Mouse (Mus musculus): ENCODE data around the gene BC024063. TPM values are rescaled to one million over a fixed set of nuclear protein-coding genes. Genes with fewer than 3 reads are reported as not detected.

Gene BC024063
- total and polyA plus RNA-seq, 2 experiments from 2014 or later: 4.2 to 4.5 TPM

DNA sequence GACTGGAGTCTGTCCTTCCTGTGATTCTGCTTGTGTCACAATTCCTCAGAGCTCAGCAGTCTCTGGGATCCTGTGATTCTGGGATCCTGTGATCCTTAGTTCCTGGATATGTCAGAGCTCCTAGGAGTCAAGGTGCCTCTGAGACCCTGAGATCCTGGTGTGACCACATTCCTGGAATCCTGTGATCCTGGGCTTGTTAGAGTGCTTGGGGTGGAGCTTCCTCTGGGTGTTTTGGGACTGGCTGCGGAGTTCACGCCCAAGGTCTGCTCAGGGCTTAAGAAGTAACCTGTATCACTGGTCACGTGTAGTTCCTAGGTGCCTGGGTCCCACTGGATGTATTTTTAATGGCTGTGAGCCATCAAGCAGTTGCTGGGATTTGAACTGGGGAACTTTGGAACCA is 34.1 kb downstream of the BC024063 start:
- 68% methylated on average over 3 of the region's 3 CpGs for WGBS
- H3K4me1 ChIP-seq (ENCODE audit: insufficient read depth, low read length): no peaks in the 10 kb centered on the region
- DNase-seq (ENCODE audit: low spot score) (no peak), ATAC-seq (ENCODE audit: low FRiP score) (no peak)
- H3K27ac ChIP-seq (ENCODE audit: low read depth, low read length): no peak overlapping the region
- H3K4me3 ChIP-seq (ENCODE audit: low read depth, low read length): no peak overlapping the region
- H3K9me3 ChIP-seq (ENCODE audit: low read length): peaks cover 32% of the 10 kb centered on the region
- no peaks in the 10 kb centered on the region for H3K27me3 ChIP-seq (ENCODE audit: insufficient read depth, low read length)
- no peak for TF ChIP-seq CTCF (IDR thresholded peaks at IDR 0.05)
- H3K36me3 ChIP-seq (ENCODE audit: insufficient read depth, low read length): no peaks in the 10 kb centered on the region
- H3K4me2 ChIP-seq (ENCODE audit: low read depth, low read length, poor library complexity, severe bottlenecking): no peak overlapping the region
- no peak overlapping the region for H3K9ac ChIP-seq (replicated peaks; ENCODE audit: low read length, poor library complexity, severe bottlenecking)

DNA sequence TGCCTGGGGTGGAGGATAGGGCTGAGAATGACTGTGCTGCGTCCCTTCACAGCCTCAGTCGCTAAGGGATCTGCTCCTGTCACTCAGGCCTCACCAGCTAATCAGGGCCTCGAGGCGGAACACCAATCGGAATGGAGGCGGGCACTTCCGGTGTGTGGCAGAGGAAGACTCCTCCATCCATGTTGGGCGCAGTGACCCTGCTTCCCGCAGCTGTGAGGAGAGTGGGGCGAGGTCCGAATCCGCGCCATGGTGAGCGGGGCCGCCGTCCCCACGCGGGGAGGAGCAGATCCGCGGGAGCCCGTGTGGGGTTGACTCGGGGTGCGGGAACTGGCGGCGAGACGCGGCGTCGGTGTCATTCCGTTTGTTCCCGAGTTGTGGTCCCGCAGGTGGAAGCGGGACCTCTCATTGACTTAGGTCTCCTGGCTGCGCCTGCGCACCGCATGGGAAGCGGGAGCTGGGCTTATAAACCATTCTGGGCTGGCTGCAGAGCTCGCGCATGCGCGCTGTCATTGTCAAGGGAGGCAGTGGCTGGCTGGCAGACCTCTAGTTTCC is 44.8 kb downstream of the BC024063 start, which contains the start of gene AU041133:
Gene AU041133 (plus strand): TSS at position 164 of the 552 bp plus-strand sequence.
- WGBS: 2% methylated on average over 40 of the region's 41 CpGs
- peak; percentile 96 for DNase-seq (ENCODE audit: low spot score)
- Histone ChIP-seq H3K36me3 (ENCODE audit: insufficient read depth, low read length) (no peaks in the 10 kb centered on the region), H3K4me2 (ENCODE audit: low read depth, low read length, poor library complexity, severe bottlenecking) (peak within 1 kb of the TSS; percentile 53), H3K9ac (replicated peaks; ENCODE audit: low read length, poor library complexity, severe bottlenecking) (peak within 1 kb of the TSS; percentile 72), H3K4me1 (ENCODE audit: insufficient read depth, low read length) (peaks cover 3% of the 10 kb centered on the region; the same call in 1 of the 2 replicates), H3K27ac (ENCODE audit: low read depth, low read length) (peak within 1 kb of the TSS; percentile 93), H3K27me3 (ENCODE audit: insufficient read depth, low read length) (no peaks in the 10 kb centered on the region), H3K4me3 (ENCODE audit: low read depth, low read length) (peak within 1 kb of the TSS; percentile 63), H3K9me3 (ENCODE audit: low read length) (peaks cover 32% of the 10 kb centered on the region; the same call in 1 of the 2 replicates)
- peak; percentile 100 for ATAC-seq (ENCODE audit: low FRiP score)
- no peak for TF ChIP-seq CTCF (IDR thresholded peaks at IDR 0.05)

DNA sequence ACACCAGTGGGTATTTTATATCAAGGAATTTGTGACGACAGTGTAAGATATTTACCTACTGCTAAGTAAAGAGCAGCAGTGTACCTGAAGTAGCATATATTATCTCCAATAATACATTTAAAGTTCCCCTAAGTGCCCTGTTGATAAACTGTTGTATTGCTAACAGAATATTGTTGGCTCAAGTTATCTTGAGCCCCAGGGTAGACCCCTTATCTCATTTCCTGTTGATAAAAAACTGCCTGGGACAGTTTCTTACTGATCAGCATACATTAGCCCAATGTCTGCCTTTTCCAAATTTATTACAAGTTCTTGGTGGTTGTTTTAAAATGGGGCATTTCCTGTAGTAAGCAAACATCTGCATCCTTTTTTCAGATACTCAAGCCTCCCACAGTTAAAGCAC is 62.1 kb downstream of the BC024063 start:
- TF ChIP-seq CTCF (IDR thresholded peaks at IDR 0.05): no peak
- Histone ChIP-seq H3K36me3 (ENCODE audit: insufficient read depth, low read length) (peaks cover 48% of the 10 kb centered on the region), H3K4me1 (ENCODE audit: insufficient read depth, low read length) (no peaks in the 10 kb centered on the region), H3K9me3 (ENCODE audit: low read length) (peaks cover 44% of the 10 kb centered on the region), H3K4me3 (ENCODE audit: low read depth, low read length) (no peak overlapping the region), H3K27me3 (ENCODE audit: insufficient read depth, low read length) (no peaks in the 10 kb centered on the region), H3K4me2 (ENCODE audit: low read depth, low read length, poor library complexity, severe bottlenecking) (no peak overlapping the region), H3K27ac (ENCODE audit: low read depth, low read length) (no peak overlapping the region), H3K9ac (replicated peaks; ENCODE audit: low read length, poor library complexity, severe bottlenecking) (no peak overlapping the region)
- 96% methylated on average over 1 of the region's 1 CpGs for WGBS
- ATAC-seq (ENCODE audit: low FRiP score) (no peak), DNase-seq (ENCODE audit: low spot score) (no peak)

DNA sequence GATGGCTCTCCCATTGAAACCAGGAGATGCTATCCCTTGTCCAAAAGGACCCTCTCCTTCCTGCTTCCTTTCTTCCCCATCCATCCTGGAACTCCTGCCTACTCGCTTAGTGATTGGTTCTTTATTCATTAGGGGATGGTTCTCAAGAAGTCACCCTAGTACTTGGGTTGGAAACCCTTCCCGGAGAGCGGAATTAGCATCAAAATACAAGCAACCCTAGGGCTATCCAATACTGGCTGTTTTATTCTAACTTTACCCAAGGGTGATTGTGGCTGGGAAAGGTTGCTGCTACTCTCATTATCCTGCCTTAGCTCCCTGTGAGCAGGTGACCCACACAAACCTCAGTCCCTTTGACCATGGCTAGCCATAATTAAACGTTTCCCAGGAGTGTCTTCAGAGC is 64.4 kb downstream of the BC024063 start:
- peaks cover 62% of the 10 kb centered on the region for H3K36me3 ChIP-seq (ENCODE audit: insufficient read depth, low read length)
- H3K9me3 ChIP-seq (ENCODE audit: low read length): peaks cover 57% of the 10 kb centered on the region
- H3K4me2 ChIP-seq (ENCODE audit: low read depth, low read length, poor library complexity, severe bottlenecking): no peak overlapping the region
- no peak overlapping the region for H3K27ac ChIP-seq (ENCODE audit: low read depth, low read length)
- no peak for TF ChIP-seq CTCF (IDR thresholded peaks at IDR 0.05)
- WGBS: 83% methylated on average over 4 of the region's 4 CpGs
- no peaks in the 10 kb centered on the region for H3K27me3 ChIP-seq (ENCODE audit: insufficient read depth, low read length)
- DNase-seq (ENCODE audit: low spot score) (no peak), ATAC-seq (ENCODE audit: low FRiP score) (no peak)
- H3K4me1 ChIP-seq (ENCODE audit: insufficient read depth, low read length): no peaks in the 10 kb centered on the region
- H3K9ac ChIP-seq (replicated peaks; ENCODE audit: low read length, poor library complexity, severe bottlenecking): no peak overlapping the region
- H3K4me3 ChIP-seq (ENCODE audit: low read depth, low read length): no peak overlapping the region

Other genes starting within 250 kb of the BC024063 start
- 3.2 and 7.5 TPM in 2 replicates for gene Gm32687, start 219.4 kb upstream of the BC024063 start, total RNA-seq (2014; rRNA removed)
- 5.8 and 6.8 TPM in 2 replicates for gene Gm32687, start 219.4 kb upstream of the BC024063 start, polyA plus RNA-seq (2015; fragmentation: Nextera tagmentation; extraction: Ambion mirVana)
- 4.9 and 6.6 TPM in 2 replicates for gene Zfp781, start 152.9 kb upstream of the BC024063 start, total RNA-seq (2014; rRNA removed)
- gene Zfp781, start 152.9 kb upstream of the BC024063 start, polyA plus RNA-seq (2015; fragmentation: Nextera tagmentation; extraction: Ambion mirVana): 3.4 and 4.3 TPM in 2 replicates
- gene Zfp873, start 35.2 kb upstream of the BC024063 start, total RNA-seq (2014; rRNA removed): 8.3 and 11.2 TPM in 2 replicates
- 7.5 and 8.2 TPM in 2 replicates for gene Zfp873, start 35.2 kb upstream of the BC024063 start, polyA plus RNA-seq (2015; fragmentation: Nextera tagmentation; extraction: Ambion mirVana)
- 6.5 and 10.8 TPM in 2 replicates for gene AU041133, start 44.7 kb downstream of the BC024063 start, total RNA-seq (2014; rRNA removed)
- gene AU041133, start 44.7 kb downstream of the BC024063 start, polyA plus RNA-seq (2015; fragmentation: Nextera tagmentation; extraction: Ambion mirVana): 6.6 and 8.1 TPM in 2 replicates
- 19.9 and 24.8 TPM in 2 replicates for gene Zfp938, start 157.9 kb downstream of the BC024063 start, total RNA-seq (2014; rRNA removed)
- 32.0 and 35.6 TPM in 2 replicates for gene Zfp938, start 157.9 kb downstream of the BC024063 start, polyA plus RNA-seq (2015; fragmentation: Nextera tagmentation; extraction: Ambion mirVana)
- gene 4932415D10Rik, start 233.2 kb downstream of the BC024063 start, total RNA-seq (2014; rRNA removed): under 0.01 TPM in 1 of 2 replicates, not detected in the other
- not detected in 2 replicates for gene 4932415D10Rik, start 233.2 kb downstream of the BC024063 start, polyA plus RNA-seq (2015; fragmentation: Nextera tagmentation; extraction: Ambion mirVana)